Mouse (Mus musculus): ENCODE results near the gene Lrrc26. TPM values are rescaled to one million over a fixed set of nuclear protein-coding genes. Genes with fewer than 3 reads are reported as not detected.

Gene Lrrc26
- polyA plus RNA-seq, 1 experiment from 2014 or later = 2.5 TPM

- Histone ChIP-seq H3K27ac (ENCODE audit: low read length) (peak overlapping the region; percentile 41), H3K9me3 (ENCODE audit: control insufficient read depth, low read length) (no peaks in the 10 kb centered on the region), H3K4me2 (ENCODE audit: low read depth, low read length) (peak overlapping the region; percentile 91), H3K36me3 (ENCODE audit: control insufficient read depth, insufficient read depth, low read length) (peaks cover 17% of the 10 kb centered on the region), H3K27me3 (replicated peaks; ENCODE audit: control insufficient read depth, insufficient read depth, low read length) (no peaks in the 10 kb centered on the region), H3K4me1 (ENCODE audit: control insufficient read depth, insufficient read depth, low read length) (peaks cover 26% of the 10 kb centered on the region), H3K9ac (ENCODE audit: low read depth, low read length) (peak overlapping the region; percentile 94), H3K4me3 (ENCODE audit: low read length) (peak overlapping the region; percentile 92)
- 0% methylated on average over 29 of the region's 29 CpGs for WGBS
- ATAC-seq = peak; percentile 67
Measured at GRCm38 (mm10) chr2:25272515-25272914, 17.2 kb upstream of the Lrrc26 start.

DNA sequence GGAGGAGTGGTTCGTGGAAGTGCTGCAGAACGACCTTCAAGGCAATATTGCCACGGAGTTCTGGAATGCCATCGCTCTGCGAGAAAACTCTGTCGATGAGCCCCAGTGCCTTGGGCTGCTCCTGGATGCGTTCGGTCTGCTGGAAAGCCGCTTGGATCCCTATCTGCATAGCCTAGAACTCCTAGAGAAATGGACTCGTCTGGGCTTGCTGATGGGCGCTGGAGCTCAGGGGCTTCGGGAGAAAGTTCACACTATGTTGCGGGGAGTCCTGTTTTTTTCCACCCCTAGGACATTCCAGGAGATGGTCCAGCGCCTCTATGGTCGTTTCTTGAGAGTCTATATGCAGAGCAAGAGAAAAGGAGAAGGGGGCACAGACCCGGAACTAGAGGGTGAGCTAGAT, 16.7 kb upstream of the Lrrc26 start:
- peak overlapping the region; percentile 41 for H3K27ac ChIP-seq (ENCODE audit: low read length)
- no peak for ATAC-seq
- H3K9me3 ChIP-seq (ENCODE audit: control insufficient read depth, low read length) = no peaks in the 10 kb centered on the region
- H3K4me2 ChIP-seq (ENCODE audit: low read depth, low read length) = peak overlapping the region; percentile 91
- H3K27me3 ChIP-seq (replicated peaks; ENCODE audit: control insufficient read depth, insufficient read depth, low read length) = no peaks in the 10 kb centered on the region
- H3K4me3 ChIP-seq (ENCODE audit: low read length) = peak overlapping the region; percentile 92
- H3K4me1 ChIP-seq (ENCODE audit: control insufficient read depth, insufficient read depth, low read length) = peaks cover 23% of the 10 kb centered on the region
- H3K9ac ChIP-seq (ENCODE audit: low read depth, low read length) = peak overlapping the region; percentile 94
- WGBS = 32% methylated on average over 16 of the region's 16 CpGs
- H3K36me3 ChIP-seq (ENCODE audit: control insufficient read depth, insufficient read depth, low read length) = peaks cover 22% of the 10 kb centered on the region

GRCm38 (mm10) chr2:25278928-25279882, 10.5 kb upstream of the Lrrc26 start:
- Histone ChIP-seq H3K4me2 (ENCODE audit: low read depth, low read length) (no peak overlapping the region), H3K4me1 (ENCODE audit: control insufficient read depth, insufficient read depth, low read length) (no peaks in the 10 kb centered on the region), H3K4me3 (ENCODE audit: low read length) (no peak overlapping the region), H3K9ac (ENCODE audit: low read depth, low read length) (no peak overlapping the region), H3K9me3 (ENCODE audit: control insufficient read depth, low read length) (no peaks in the 10 kb centered on the region), H3K27me3 (replicated peaks; ENCODE audit: control insufficient read depth, insufficient read depth, low read length) (no peaks in the 10 kb centered on the region), H3K27ac (ENCODE audit: low read length) (no peak overlapping the region), H3K36me3 (ENCODE audit: control insufficient read depth, insufficient read depth, low read length) (peaks cover 22% of the 10 kb centered on the region)
- no peak for ATAC-seq
- 60% methylated on average over 13 of the region's 13 CpGs for WGBS

DNA sequence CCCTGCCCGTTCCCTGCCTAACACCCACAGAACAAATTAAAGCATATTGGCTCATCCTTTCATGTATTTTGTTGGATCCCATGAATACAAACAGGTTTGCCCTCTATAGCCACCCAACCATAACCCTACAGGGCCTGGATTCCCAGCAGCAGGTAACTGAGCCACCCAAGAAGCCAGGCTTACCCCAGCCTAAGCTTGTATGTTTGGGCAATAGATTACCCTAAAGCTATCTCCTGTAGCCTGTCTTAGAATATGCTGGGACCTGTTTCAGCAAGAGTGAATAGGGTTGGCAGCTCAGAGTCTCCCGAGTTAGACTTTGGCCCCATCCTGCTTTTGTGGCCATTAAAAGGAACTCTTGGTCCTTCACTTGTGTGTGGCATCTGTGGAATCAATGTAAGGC, 4.2 kb upstream of the Lrrc26 start:
- no peak overlapping the region for H3K4me2 ChIP-seq (ENCODE audit: low read depth, low read length)
- ATAC-seq = 0 out of 2 replicates have a peak, but pooled peaks have one; percentile 6
- H3K36me3 ChIP-seq (ENCODE audit: control insufficient read depth, insufficient read depth, low read length) = peaks cover 7% of the 10 kb centered on the region
- peak overlapping the region; percentile 80 for H3K27ac ChIP-seq (ENCODE audit: low read length)
- peaks cover 22% of the 10 kb centered on the region for H3K27me3 ChIP-seq (replicated peaks; ENCODE audit: control insufficient read depth, insufficient read depth, low read length)
- peaks cover 21% of the 10 kb centered on the region for H3K4me1 ChIP-seq (ENCODE audit: control insufficient read depth, insufficient read depth, low read length)
- H3K9ac ChIP-seq (ENCODE audit: low read depth, low read length) = no peak overlapping the region
- H3K4me3 ChIP-seq (ENCODE audit: low read length) = no peak overlapping the region
- H3K9me3 ChIP-seq (ENCODE audit: control insufficient read depth, low read length) = no peaks in the 10 kb centered on the region
- WGBS = 73% methylated on average over 2 of the region's 2 CpGs

DNA sequence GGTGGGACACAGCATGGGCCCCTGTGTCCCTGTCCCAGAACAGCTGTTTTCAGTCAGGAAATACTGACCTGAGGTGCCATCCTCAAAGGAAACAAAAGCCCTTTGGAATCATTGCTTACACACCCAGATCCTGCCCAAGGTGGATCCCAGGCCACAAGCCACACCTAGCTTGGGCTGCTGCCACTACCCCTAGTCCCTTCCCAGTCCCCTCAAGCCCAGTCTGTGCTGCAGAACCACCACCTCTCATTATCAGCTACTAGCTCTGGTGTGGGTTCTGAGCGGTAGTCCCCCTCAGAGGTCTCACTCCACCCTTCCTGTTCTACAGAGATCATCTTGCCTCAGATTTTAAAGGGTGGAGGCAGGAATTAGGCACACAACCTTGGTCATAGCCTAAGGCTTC, 3.4 kb upstream of the Lrrc26 start:
- peaks cover 30% of the 10 kb centered on the region for H3K27me3 ChIP-seq (replicated peaks; ENCODE audit: control insufficient read depth, insufficient read depth, low read length)
- no peak overlapping the region; the same call in 1 of the 2 replicates for H3K4me2 ChIP-seq (ENCODE audit: low read depth, low read length)
- peak overlapping the region; percentile 17; the same call in 1 of the 2 replicates for H3K9ac ChIP-seq (ENCODE audit: low read depth, low read length)
- peak; percentile 51 for ATAC-seq
- WGBS = 37% methylated on average over 1 of the region's 1 CpGs
- peaks cover 21% of the 10 kb centered on the region for H3K4me1 ChIP-seq (ENCODE audit: control insufficient read depth, insufficient read depth, low read length)
- peaks cover 7% of the 10 kb centered on the region for H3K36me3 ChIP-seq (ENCODE audit: control insufficient read depth, insufficient read depth, low read length)
- no peak overlapping the region for H3K4me3 ChIP-seq (ENCODE audit: low read length)
- H3K9me3 ChIP-seq (ENCODE audit: control insufficient read depth, low read length) = no peaks in the 10 kb centered on the region
- H3K27ac ChIP-seq (ENCODE audit: low read length) = peak overlapping the region; percentile 80

DNA sequence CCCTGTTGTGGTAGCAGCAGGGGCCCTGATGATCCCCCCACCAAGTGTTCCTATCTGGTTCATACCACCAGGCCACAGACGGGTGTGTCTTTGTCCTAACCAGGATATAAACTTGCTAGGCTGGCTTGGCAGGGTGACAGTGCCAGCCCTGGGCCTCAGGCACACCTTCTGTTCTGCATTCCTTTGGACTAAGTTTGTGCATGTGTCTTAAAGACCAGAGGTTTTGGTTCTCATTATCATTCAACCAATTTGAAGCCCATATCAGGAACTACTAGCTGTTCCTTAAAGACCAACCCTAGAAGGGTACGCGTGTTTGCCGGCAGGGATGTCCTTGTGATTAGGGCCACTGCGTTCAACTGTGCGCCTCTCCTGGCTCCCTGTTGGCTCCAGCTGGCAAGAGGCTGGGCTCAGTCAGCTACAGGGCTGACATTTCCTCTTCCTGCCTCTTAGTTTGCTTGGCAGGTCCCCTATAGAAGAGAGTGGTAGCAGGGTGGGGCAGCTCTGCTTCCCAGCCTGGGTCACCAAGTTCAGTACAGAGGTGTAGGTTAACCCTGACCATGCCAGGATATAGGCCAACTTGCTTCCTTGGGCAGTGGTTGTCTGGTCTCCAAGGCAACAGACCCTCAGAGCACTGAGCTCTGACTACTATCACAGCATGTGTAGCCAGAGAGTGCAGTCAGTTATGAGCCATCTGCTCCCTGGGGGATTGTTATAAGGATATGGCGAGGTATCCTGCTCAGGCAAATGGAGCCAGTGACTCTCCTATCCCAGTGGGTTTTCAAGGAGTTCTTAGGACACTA, 2.7 kb upstream of the Lrrc26 start:
- peak; percentile 85 for ATAC-seq
- peaks cover 37% of the 10 kb centered on the region for H3K27me3 ChIP-seq (replicated peaks; ENCODE audit: control insufficient read depth, insufficient read depth, low read length)
- H3K27ac ChIP-seq (ENCODE audit: low read length) = peak overlapping the region; percentile 80
- H3K4me2 ChIP-seq (ENCODE audit: low read depth, low read length) = no peak overlapping the region
- no peak overlapping the region for H3K9ac ChIP-seq (ENCODE audit: low read depth, low read length)
- H3K36me3 ChIP-seq (ENCODE audit: control insufficient read depth, insufficient read depth, low read length) = peaks cover 7% of the 10 kb centered on the region
- peaks cover 22% of the 10 kb centered on the region for H3K4me1 ChIP-seq (ENCODE audit: control insufficient read depth, insufficient read depth, low read length)
- 45% methylated on average over 7 of the region's 7 CpGs for WGBS
- H3K9me3 ChIP-seq (ENCODE audit: control insufficient read depth, low read length) = no peaks in the 10 kb centered on the region
- H3K4me3 ChIP-seq (ENCODE audit: low read length) = no peak overlapping the region

DNA sequence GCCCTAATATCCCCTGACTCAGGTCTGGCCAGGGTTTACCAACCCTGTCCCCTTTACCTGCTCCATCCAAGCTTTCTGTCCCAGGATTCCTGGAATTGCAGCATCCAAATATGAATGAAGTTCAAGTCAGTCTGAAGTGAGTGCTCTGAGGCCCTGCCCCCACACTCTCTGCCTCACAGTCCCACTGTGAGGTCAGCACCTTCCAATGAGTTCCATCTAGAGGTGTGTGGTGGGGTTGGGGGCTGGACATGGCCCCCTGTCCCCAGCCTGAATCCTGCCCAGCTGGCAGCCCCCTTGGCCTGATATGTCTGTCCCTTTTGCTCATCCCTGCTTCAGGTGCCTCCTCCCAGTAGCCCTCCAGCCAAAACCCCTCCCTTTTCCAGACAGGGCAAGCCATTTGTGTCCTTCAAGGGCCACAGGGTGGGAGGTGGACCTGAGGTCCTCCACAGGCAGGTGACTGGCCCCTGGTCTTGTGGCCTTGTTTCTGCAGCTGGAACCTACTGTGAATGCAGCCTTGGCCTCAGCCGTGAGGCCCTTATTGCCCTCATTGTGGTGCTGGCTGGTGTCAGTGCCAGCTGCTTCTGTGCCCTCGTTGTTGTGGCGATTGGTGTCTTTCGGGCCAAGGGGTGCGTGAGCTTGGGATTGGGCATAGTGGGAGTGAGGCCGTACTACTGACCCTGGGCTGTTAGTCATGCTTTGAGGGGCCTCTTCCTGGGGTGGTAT, 1.6 kb upstream of the Lrrc26 start, which contains the start of gene Tmem210:
Gene Tmem210, plus strand, starts transcription at position 219 of the 723 bp plus-strand sequence.
- WGBS = 86% methylated on average over 6 of the region's 6 CpGs
- peaks cover 29% of the 10 kb centered on the region for H3K4me1 ChIP-seq (ENCODE audit: control insufficient read depth, insufficient read depth, low read length)
- ATAC-seq = no peak
- peak within 1 kb of the TSS; percentile 65 for H3K27ac ChIP-seq (ENCODE audit: low read length)
- H3K27me3 ChIP-seq (replicated peaks; ENCODE audit: control insufficient read depth, insufficient read depth, low read length) = peaks cover 47% of the 10 kb centered on the region
- peaks cover 7% of the 10 kb centered on the region for H3K36me3 ChIP-seq (ENCODE audit: control insufficient read depth, insufficient read depth, low read length)
- no peak within 1 kb of the TSS for H3K9ac ChIP-seq (ENCODE audit: low read depth, low read length)
- no peak within 1 kb of the TSS for H3K4me3 ChIP-seq (ENCODE audit: low read length)
- H3K4me2 ChIP-seq (ENCODE audit: low read depth, low read length) = no peak within 1 kb of the TSS
- no peaks in the 10 kb centered on the region for H3K9me3 ChIP-seq (ENCODE audit: control insufficient read depth, low read length)

DNA sequence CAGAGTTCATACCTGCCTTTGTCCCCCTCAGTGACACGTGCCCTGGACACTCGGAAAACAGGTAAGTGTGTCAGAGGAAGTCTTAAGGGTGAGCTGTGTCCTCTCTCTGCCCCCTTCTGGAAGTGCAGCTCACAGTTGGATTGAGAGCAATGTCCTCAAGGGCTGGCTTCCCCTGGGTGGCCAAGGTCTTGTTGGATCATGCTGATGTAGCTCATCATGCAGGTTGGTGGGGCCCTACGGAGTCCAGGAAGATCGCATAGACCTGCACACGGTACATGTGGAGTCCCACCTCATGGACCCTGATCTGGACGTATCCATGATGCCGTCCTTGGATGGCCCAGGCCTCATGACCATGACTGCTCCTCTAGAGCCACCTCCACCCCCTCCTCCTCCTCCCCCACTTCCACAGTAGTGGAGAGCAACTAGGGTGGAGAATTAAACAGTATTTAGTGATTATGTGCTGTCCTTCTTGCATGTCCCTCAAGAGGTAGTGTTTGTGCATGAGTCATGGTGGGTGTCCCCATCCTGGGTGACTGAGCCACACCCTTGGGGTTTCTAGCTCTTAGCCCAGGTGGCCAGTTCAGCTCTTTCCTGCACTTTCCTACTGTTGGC, 875 bp upstream of the Lrrc26 start:
- WGBS = 78% methylated on average over 7 of the region's 7 CpGs
- no peak overlapping the region for H3K9ac ChIP-seq (ENCODE audit: low read depth, low read length)
- H3K9me3 ChIP-seq (ENCODE audit: control insufficient read depth, low read length) = no peaks in the 10 kb centered on the region
- ATAC-seq = no peak
- no peak overlapping the region for H3K4me3 ChIP-seq (ENCODE audit: low read length)
- peaks cover 7% of the 10 kb centered on the region for H3K36me3 ChIP-seq (ENCODE audit: control insufficient read depth, insufficient read depth, low read length)
- H3K4me2 ChIP-seq (ENCODE audit: low read depth, low read length) = no peak overlapping the region
- peaks cover 29% of the 10 kb centered on the region for H3K4me1 ChIP-seq (ENCODE audit: control insufficient read depth, insufficient read depth, low read length)
- no peak overlapping the region for H3K27ac ChIP-seq (ENCODE audit: low read length)
- H3K27me3 ChIP-seq (replicated peaks; ENCODE audit: control insufficient read depth, insufficient read depth, low read length) = peaks cover 47% of the 10 kb centered on the region

All from intestine, embryonic 16.5 days (tissue).